In genomic region chr5:19227791-19228331, GRCm38 (mm10) we compare ENCODE assay signal across 8 mouse cellular contexts. TPM values are rescaled to one million over a fixed set of nuclear protein-coding genes. Genes with fewer than 3 reads are reported as not detected.
DNase-seq lines count a peak whose midpoint lies in the region; ATAC-seq lines count a peak whose summit lies in the region.

No protein-coding gene starts in this region.

- peak overlapping the region; percentile 79 for H3K4me3 ChIP-seq in hindbrain, embryonic 14.5 days (replicated peaks; ENCODE audit: low read length)

- WGBS in hindbrain, embryonic 14.5 days, result 0% methylated on average over 14 of the region's 14 CpGs

- peaks cover 14% of the 10 kb centered on the region for H3K4me1 ChIP-seq in hindbrain, embryonic 14.5 days (replicated peaks; ENCODE audit: control insufficient read depth, insufficient read depth, low read length)

- H3K36me3 ChIP-seq in hindbrain, embryonic 14.5 days (replicated peaks; ENCODE audit: control insufficient read depth, insufficient read depth), result no peaks in the 10 kb centered on the region

- H3K9ac ChIP-seq in hindbrain, embryonic 14.5 days, result peak overlapping the region; percentile 75

- H3K27me3 ChIP-seq in hindbrain, embryonic 14.5 days (ENCODE audit: control insufficient read depth, insufficient read depth, low read length), result no peaks in the 10 kb centered on the region

- ATAC-seq in hindbrain, embryonic 14.5 days (ENCODE audit: low FRiP score), result no peak

- H3K9me3 ChIP-seq in hindbrain, embryonic 14.5 days (ENCODE audit: control insufficient read depth, low read length), result no peaks in the 10 kb centered on the region

- H3K27ac ChIP-seq in hindbrain, embryonic 14.5 days, result no peak overlapping the region

- H3K4me2 ChIP-seq in hindbrain, embryonic 14.5 days (replicated peaks), result peak overlapping the region; percentile 86

- peak; percentile 30 for DNase-seq in ES-CJ7 (ENCODE audit: low read depth, low spot score)
- peak; percentile 69 to 76 for DNase-seq in cerebellum, postnatal 14 days
- peak; percentile 44 for DNase-seq in gastrocnemius, adult 18-20 months (ENCODE audit: low spot score)
- peak; percentile 33 for DNase-seq in hindbrain, embryonic 14.5 days (ENCODE audit: low spot score)
- peak; percentile 26 to 42 for DNase-seq in layer of hippocampus, postnatal 25 days (ENCODE audit: extremely low spot score in 1 of 2, low spot score in 1 of 2)
- DNase-seq in lung, postnatal 10 days, result peak; percentile 34
- peak; percentile 31 to 35 for DNase-seq in right cerebral cortex, postnatal 10 days (ENCODE audit: low spot score in 2 of 2)
- no peak for DNase-seq in natural killer cell, adult 2 months (ENCODE audit: low spot score in 2 of 2)

RNA-seq across cellular contexts. Expression of gene Magi2, which starts 1.0 kb away (rescaled TPM):
- under 1 TPM; 0.53 to 0.85 TPM for total RNA-seq in gastrocnemius, adult 18-20 months (2021)
- 20.8 and 25.6 TPM in 2 replicates for polyA plus RNA-seq in hindbrain, embryonic 14.5 days (2014; fragmentation: Nextera tagmentation; extraction: Ambion mirVana)
- 100 to 1,000 TPM; 102 to 143 TPM for total RNA-seq in layer of hippocampus, postnatal 25 days (2021)

Comparison
In these comparisons a context has a peak if more than half of its experiments do, and no peak if none do; other contexts are left out.
1. DNase-seq: peak in ES-CJ7 (single experiment), cerebellum, postnatal 14 days (2 of 2), gastrocnemius, adult 18-20 months (single experiment), hindbrain, embryonic 14.5 days (single experiment), layer of hippocampus, postnatal 25 days (2 of 2), lung, postnatal 10 days (single experiment) and right cerebral cortex, postnatal 10 days (2 of 2); none in natural killer cell, adult 2 months (0 of 2).
2. RNA of gene Magi2, which starts 1.0 kb away (total RNA-seq): 102 to 143 TPM in layer of hippocampus, postnatal 25 days; 0.53 to 0.85 TPM in gastrocnemius, adult 18-20 months; every median in the first group is over 10 times any median in the second.